Mouse (Mus musculus) testis, postnatal 14 days (tissue): ENCODE results near the gene Ncf2.

Source experiments
- DNase-seq: peaks from one replicate; pipeline ENCODE4 v3.0.0; 2021; ENCODE audit warnings: low spot score

Gene Ncf2

DNA sequence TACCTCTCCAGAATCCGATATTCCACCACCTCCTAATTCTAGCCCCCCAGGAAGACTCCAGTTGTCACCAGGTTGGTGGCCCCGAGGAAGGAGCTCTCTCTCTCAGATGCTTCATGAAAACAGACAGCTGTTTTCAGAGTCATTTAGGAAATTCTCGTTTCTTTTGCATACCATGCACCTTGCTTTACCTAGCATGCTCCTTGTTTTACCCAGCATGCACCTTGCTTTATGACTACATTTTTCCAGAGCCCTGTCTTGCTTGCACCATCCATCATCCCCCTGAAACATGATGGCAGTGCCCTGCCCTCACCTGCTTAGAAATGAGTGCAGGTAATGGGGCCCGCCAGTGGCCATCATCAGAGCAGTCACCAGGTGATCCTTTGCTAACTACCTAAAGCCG lies 31.6 kb downstream of the Ncf2 start:
- no peak for DNase-seq

DNA sequence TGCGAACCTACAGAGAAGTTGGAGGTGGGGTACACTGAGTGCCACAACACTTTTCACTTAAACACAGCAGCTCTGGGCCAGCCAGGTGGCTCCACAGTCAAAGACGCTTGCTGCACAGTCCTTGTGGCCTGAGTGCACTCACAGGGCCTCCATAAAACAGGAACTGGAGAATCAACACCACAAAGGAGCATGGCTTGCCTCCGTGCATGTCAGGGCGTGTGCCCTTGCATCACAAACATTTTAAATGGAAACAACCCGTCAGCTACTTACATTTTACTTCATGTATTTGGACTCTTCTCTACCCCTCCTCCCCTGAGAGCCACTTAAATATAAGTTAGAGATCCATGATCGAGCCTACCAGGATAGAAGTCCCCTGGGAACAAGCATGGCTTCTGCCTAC lies 32.3 kb downstream of the Ncf2 start:
- no peak for DNase-seq

DNA sequence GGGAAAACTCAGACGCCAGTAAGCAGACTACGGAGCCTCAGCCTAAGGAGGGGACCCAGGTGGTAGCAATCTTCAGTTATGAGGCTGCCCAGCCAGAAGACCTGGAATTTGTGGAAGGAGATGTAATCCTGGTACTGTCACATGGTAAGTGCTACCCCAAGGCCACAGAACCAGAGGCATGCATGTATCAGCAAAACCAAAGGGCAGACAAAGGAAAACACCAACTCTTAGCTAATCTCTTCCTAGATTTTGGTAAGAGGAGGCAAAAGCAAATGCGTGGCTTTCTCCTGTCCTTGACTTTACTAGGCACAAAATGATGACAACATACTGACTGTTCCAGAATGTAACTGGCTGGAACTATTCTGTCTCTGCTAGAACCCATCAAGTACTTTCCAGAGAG lies 35.1 kb downstream of the Ncf2 start:
- no peak for DNase-seq

DNA sequence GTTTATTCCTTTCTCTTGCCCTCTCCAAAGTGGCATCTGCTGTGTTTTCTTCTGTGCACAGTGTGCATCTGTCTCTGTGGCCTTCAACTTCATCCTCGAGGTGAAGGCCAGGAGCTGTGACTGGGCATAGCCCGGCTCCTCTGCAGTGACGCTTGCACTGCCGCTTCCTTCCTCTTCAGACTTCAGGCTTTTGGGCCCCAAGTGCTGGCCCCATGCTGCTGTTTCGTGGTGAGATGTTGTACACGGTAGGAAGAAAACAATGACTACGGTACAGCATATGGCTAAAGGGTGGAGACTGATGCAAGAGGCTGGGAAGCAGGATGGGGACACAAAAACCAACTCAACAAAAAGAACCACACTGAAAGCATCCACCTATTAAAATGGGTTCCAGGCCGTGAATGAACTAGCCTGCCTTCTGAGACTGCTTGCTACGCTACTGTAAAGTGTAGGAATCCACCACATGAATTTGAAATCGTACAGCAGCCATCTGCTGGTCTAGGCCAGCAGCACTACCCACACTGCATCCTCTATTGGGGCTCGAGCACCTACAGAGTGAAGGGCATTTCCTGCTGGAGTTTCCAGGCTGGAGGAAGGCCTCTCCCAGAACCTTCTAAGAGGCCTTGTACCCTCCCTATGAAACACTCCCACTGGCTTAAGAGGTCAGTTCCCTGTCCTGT lies 38.2 kb downstream of the Ncf2 start:
- DNase-seq: no peak

DNA sequence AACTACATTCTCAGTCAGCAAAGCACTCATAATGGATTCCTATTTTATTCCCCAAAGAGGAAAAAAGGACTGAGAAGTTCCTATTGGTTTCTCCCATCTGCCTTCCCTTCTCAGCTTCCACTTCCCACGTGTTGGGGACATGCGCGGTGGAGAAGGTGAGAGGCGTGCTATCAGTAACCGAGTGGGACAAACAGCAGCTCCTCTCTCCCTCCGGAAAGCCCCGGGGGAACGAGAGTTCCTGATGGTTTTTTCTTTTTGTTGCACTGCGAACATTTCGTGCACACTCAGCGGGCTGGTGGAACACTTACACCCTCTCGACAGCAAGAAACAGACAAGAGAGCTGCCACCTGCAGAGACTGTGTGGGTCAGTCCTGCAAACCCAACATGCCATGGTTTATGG lies 38.8 kb downstream of the Ncf2 start:
- DNase-seq: peak; percentile 2

GRCm38 (mm10) chr1:152840343-152840742 lies 40.3 kb downstream of the Ncf2 start:
- no peak for DNase-seq

DNA sequence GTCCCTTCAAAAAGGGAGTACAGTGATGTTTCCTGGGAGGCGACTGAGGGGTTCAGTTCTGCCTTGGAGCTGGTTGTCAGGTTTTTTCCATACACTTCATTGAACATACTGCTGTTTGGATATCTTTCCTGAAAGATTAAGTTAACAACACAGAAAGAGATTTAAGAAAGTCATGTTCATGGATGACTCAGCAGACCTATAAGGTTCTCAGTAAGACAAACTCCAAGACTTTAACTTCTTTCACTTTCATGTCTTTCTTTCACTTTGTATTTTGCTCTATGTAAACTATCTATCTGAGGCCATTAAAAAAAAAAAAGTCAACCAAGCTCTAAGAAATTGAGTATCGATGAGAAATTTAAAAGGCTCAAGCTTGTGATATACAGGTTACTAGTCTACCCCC lies 41.1 kb downstream of the Ncf2 start:
- no peak for DNase-seq

DNA sequence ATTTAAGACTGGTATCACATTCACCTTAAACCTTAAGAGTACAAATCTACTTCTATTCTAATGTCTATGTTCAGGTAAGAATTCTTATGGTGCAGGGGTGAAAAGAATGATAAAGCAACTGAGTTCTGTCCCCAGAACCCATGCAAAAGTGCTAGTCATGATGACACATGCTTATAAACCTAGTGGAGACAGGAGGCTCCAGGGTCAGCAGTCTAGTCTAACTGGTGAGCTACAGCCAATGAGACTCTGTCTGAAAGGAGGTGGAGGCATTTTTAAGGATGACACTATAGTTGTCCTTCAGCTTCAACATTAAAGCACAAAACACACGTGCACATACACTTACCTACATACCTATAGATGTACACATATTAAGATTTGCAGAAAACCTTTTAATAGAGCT lies 44.6 kb downstream of the Ncf2 start:
- DNase-seq: no peak

GRCm38 (mm10) chr1:152845211-152845730 lies 45.3 kb downstream of the Ncf2 start:
- no peak for DNase-seq

GRCm38 (mm10) chr1:152846856-152847255 lies 46.9 kb downstream of the Ncf2 start:
- DNase-seq: no peak

GRCm38 (mm10) chr1:152869901-152870300 lies 69.9 kb downstream of the Ncf2 start:
- no peak for DNase-seq

DNA sequence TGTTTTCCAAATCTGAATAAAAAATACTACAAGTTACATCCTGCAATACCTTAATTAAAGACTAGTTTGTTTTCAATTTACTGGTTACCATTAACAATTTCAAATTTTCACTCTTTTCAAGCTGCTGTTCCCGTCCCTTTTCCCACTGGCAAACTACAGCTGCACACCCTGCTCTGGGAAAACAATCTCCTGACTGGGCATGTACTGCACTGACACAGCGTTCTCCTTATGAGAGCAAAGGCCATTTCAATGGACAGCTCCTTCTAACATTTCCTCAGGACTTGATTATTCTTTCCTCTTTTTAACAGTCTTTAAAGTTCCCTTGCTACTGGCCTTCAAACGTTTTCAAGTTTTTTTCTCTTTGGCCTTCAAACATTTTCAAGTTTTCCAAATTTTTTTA lies 71.0 kb downstream of the Ncf2 start:
- DNase-seq: no peak
